Comparison of ENCODE assay signal across 8 mouse cellular contexts in genomic region chr8:121359131-121359981, GRCm38 (mm10).
DNase-seq lines count a peak whose midpoint lies in the region; ATAC-seq and TF ChIP-seq lines count a peak whose summit lies in the region.

No protein-coding gene starts in this region.

- DNase-seq in lung, adult 2 months, result no peak
- DNase-seq in kidney, postnatal 36 days, result peak; percentile 35 to 49
- no peak for DNase-seq in cerebellum, adult 9-11 months
- DNase-seq in left cerebral cortex, adult 18-20 months (ENCODE audit: low spot score in 2 of 2), result no peak

- no peaks in the 10 kb centered on the region for H3K9me3 ChIP-seq in lung, embryonic 15.5 days
- no peaks in the 10 kb centered on the region for H3K9me3 ChIP-seq in forebrain, embryonic 13.5 days (replicated peaks)
- no peaks in the 10 kb centered on the region for H3K9me3 ChIP-seq in stomach, embryonic 14.5 days (ENCODE audit: control insufficient read depth, low read depth, low read length)

- H3K36me3 ChIP-seq in lung, embryonic 15.5 days, result no peaks in the 10 kb centered on the region
- H3K36me3 ChIP-seq in forebrain, embryonic 13.5 days (ENCODE audit: poor library complexity, severe bottlenecking), result no peaks in the 10 kb centered on the region
- no peaks in the 10 kb centered on the region for H3K36me3 ChIP-seq in stomach, embryonic 14.5 days (ENCODE audit: control insufficient read depth, insufficient read depth, low read length)

- H3K4me3 ChIP-seq in lung, embryonic 15.5 days, result no peak overlapping the region
- H3K4me3 ChIP-seq in lung, adult 2 months (replicated peaks; ENCODE audit: extremely low read depth, low read depth, low read length), result no peak overlapping the region
- no peak overlapping the region for H3K4me3 ChIP-seq in forebrain, embryonic 13.5 days
- no peak overlapping the region for H3K4me3 ChIP-seq in stomach, embryonic 14.5 days (ENCODE audit: low read depth, low read length)

- TF ChIP-seq CTCF in lung, adult 2 months (IDR thresholded peaks at IDR 0.05; ENCODE audit: insufficient read depth, low read length), result no peak

- WGBS in lung, embryonic 15.5 days, result 16% methylated on average over 20 of the region's 20 CpGs
- WGBS in lung, adult 2 months, result 22% methylated on average over 20 of the region's 20 CpGs
- WGBS in forebrain, embryonic 13.5 days, result 5% methylated on average over 19 of the region's 20 CpGs
- WGBS in stomach, embryonic 14.5 days, result 11% methylated on average over 20 of the region's 20 CpGs

- H3K4me2 ChIP-seq in lung, embryonic 15.5 days, result no peak overlapping the region
- H3K4me2 ChIP-seq in forebrain, embryonic 13.5 days, result 0 out of 2 replicates have a peak overlapping the region, but pooled peaks have one; percentile 5
- no peak overlapping the region for H3K4me2 ChIP-seq in stomach, embryonic 14.5 days (replicated peaks; ENCODE audit: low read depth, low read length)

- 0 out of 2 replicates have a peak, but pooled peaks have one; percentile 10 for ATAC-seq in lung, embryonic 15.5 days (ENCODE audit: borderline replicate concordance, extremely low read depth, low FRiP score, low TSS enrichment)
- no peak for ATAC-seq in forebrain, embryonic 13.5 days
- peak; percentile 43; the same call in 1 of the 2 replicates for ATAC-seq in stomach, embryonic 14.5 days (ENCODE audit: insufficient number of reproducible peaks, insufficient read depth, low FRiP score, low read depth)
- no peak for ATAC-seq in granulocyte monocyte progenitor cell, adult 5-6 weeks (replicated peaks; ENCODE audit: poor library complexity, severe bottlenecking)

- H3K9ac ChIP-seq in lung, embryonic 15.5 days, result no peak overlapping the region
- H3K9ac ChIP-seq in forebrain, embryonic 13.5 days, result no peak overlapping the region; the same call in 1 of the 2 replicates
- no peak overlapping the region; the same call in 1 of the 2 replicates for H3K9ac ChIP-seq in stomach, embryonic 14.5 days (replicated peaks; ENCODE audit: low read depth, low read length)

- no peak for TF ChIP-seq POLR2A in lung, adult 2 months (IDR thresholded peaks at IDR 0.05; ENCODE audit: borderline replicate concordance, extremely low read depth, low read depth, low read length)

- H3K27ac ChIP-seq in lung, embryonic 15.5 days, result no peak overlapping the region
- H3K27ac ChIP-seq in forebrain, embryonic 13.5 days, result no peak overlapping the region; the same call in 1 of the 2 replicates
- peak overlapping the region; percentile 44; the same call in 1 of the 2 replicates for H3K27ac ChIP-seq in stomach, embryonic 14.5 days (ENCODE audit: low read length)

- no peaks in the 10 kb centered on the region for H3K27me3 ChIP-seq in lung, embryonic 15.5 days
- H3K27me3 ChIP-seq in forebrain, embryonic 13.5 days, result peaks cover 25% of the 10 kb centered on the region
- no peaks in the 10 kb centered on the region for H3K27me3 ChIP-seq in stomach, embryonic 14.5 days (ENCODE audit: control insufficient read depth, insufficient read depth, low read length)

- peaks cover 8% of the 10 kb centered on the region for H3K4me1 ChIP-seq in lung, embryonic 15.5 days
- H3K4me1 ChIP-seq in lung, adult 2 months (ENCODE audit: control insufficient read depth, insufficient read depth, low read length), result no peaks in the 10 kb centered on the region
- peaks cover 14% of the 10 kb centered on the region for H3K4me1 ChIP-seq in forebrain, embryonic 13.5 days
- peaks cover 14% of the 10 kb centered on the region for H3K4me1 ChIP-seq in stomach, embryonic 14.5 days (ENCODE audit: control insufficient read depth, insufficient read depth, low read length)

Comparison
In these comparisons a context has a peak if more than half of its experiments do, and no peak if none do; other contexts are left out.
1. ATAC-seq: peak in lung, embryonic 15.5 days (single experiment) and stomach, embryonic 14.5 days (single experiment); none in forebrain, embryonic 13.5 days (single experiment) and granulocyte monocyte progenitor cell, adult 5-6 weeks (single experiment).
2. DNase-seq: peak in kidney, postnatal 36 days (2 of 2); none in lung, adult 2 months (single experiment), cerebellum, adult 9-11 months (single experiment) and left cerebral cortex, adult 18-20 months (0 of 2).